Mouse (Mus musculus): ENCODE results near the gene Pias3.
"Not testable (repeated sequence)": the region's sequence is repeated elsewhere in the genome, so short reads cannot be mapped to it uniquely, and the experiment has no call there.

The Pias3 gene

DNA sequence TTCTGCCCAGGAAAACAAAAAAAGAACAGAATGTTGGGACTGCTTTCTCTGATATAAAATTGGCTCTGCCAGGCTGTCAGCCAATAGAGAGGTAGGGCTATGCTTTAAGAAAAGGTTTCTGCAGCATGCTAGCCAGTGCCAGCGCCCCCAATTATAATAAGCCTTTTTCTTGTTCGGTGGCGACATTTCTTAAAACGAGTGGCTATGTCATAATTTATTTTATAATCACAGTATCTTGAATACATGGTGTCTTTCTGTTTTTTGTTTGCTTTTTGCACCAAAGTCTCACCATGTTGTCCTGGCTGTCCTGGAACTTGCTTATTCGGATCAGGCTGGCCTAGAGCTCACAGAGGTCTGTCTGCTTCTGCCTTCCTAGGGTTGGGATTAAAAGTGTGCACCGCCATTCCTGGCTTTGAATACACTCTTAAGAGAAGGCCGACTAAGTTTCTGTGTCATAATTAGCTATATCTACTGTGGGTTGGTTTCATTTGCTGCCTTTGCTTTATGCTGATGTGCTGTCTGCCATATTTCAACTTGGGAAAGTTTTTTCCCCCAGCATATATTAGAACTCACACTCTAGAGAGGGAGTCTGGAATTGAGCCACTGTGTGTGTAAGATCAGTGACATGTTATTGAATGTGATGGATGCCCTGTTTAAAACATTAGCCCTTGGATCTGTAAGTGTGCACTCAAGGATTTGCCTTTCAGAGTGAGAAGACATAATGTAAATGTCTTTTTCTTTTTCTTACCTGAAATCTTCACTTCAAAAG, 32.6 kb downstream of the Pias3 start:
- in situ Hi-C loops (cut with MboI, MseI): no loop called here

- in situ Hi-C loops (cut with MboI, MseI): no loop called here
Observed at GRCm38 (mm10) chr3:96729403-96729784, 33.2 kb downstream of the Pias3 start.

DNA sequence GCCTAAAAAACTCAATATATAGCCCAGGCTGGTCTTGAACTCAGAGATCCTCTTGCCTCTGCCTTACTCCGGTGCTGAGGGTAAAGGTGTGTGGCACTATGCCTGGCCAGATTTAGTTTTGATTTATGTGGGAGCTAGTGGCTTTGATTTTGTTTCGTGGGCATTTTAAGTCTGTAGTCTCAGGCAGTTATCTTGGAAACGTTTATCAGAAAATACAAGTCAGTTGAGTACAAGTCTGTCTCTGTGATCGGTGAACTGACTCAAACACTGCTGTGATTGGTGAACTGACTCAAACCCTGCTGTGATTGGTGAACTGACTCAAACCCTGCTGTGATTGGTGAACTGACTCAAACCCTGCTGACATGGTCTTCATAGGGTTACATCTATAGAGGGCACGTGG, 34.6 kb downstream of the Pias3 start:
- in situ Hi-C loops (cut with MboI, MseI): no loop called here

DNA sequence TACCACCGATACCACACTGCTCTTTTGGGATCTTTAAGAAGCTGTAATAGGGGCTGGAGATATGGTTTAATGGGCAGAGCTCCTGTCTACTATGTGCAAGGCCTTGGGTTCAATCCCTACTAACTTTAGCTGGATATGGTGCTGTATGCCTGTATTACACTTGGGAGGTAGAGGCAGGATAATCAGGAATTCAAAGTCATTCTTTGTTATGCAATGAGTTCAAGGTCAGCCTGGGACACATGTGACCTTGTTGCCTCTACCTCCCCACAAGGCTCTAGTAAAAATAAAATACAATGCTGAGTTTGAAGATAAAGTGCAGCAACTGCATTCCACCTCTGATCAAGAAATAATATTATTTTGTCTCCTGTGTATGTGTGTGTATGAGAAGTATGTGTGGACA, 37.8 kb downstream of the Pias3 start:
- in situ Hi-C loops (cut with MboI, MseI): no loop called here

- in situ Hi-C loops (cut with MboI, MseI): no loop called here
Observed at GRCm38 (mm10) chr3:96735200-96735599, 39.0 kb downstream of the Pias3 start.

GRCm38 (mm10) chr3:96737013-96737740, 41.0 kb downstream of the Pias3 start:
- in situ Hi-C loops (cut with MboI, MseI): no loop called here

DNA sequence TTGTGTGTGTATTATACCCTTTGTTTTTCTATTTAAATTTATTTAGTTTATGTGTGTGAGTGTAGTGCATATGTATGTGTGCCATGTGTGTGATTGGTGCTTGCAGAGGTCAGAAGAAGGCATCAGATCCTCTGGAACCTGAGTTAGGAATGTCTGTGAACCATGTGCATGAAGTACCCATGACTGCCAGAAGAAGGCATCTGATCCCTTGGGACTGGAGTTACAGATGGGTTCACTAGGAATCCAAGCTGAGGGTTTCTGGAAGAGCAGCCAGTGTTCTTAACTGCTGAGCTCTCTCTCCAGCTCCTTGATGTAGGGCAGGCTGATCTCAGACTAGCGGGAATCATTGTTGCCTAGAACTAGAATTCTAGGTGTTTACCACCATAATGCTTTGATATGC, 41.8 kb downstream of the Pias3 start:
- in situ Hi-C loops (cut with MboI, MseI): no loop called here

DNA sequence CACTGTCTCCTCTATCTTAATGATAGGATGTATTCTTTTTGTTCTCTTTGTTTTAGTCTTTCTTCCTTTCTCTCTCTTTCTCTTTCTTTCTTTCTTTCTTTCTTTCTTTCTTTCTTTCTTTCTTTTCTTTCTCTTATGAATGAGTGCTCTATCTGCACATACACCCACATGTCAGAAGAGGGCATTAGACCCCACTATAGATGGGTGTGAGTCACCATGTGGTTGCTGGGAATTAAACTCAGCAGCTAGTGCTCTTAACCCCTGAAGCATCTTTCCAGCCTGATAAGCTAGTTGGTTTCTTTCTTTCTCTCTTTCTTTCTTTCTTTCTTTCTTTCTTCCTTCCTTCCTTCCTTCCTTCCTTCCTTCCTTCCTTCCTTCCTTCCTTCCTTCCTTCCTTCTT, 44.1 kb downstream of the Pias3 start:
- in situ Hi-C loops (cut with MboI, MseI): not testable (repeated sequence)

DNA sequence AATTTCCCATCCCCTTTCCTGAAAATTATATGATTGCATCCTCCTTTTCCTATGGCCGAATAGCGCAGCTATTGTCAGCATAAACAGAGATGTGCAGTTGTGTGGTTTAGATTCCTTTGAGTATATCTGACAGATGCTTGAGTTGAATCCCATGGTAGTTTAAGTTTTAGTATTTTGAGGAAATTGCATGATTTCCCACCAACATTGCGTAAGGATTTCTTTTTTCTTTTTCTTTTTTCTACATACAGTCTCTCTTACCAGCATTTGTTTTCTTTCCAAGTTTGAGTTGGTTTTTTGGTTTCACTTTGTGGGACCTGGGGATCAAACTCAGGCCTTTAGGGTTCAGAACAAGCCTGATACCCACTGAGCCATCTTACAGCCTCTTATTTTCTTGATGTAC, 48.2 kb downstream of the Pias3 start:
- in situ Hi-C loops (cut with MboI, MseI): no loop called here

GRCm38 (mm10) chr3:96746829-96747228, 50.6 kb downstream of the Pias3 start:
- in situ Hi-C loops (cut with MboI, MseI): no loop called here

Measured in T-helper 1 cell (primary cell).